Comparison of ENCODE assay signal across 9 mouse cellular contexts in genomic region chr4:32909241-32909979, GRCm38 (mm10). TPM values are rescaled to one million over a fixed set of nuclear protein-coding genes. Genes with fewer than 3 reads are reported as not detected.
DNase-seq lines count a peak whose midpoint lies in the region; ATAC-seq and TF ChIP-seq lines count a peak whose summit lies in the region.
"Had no signal": no experiment of that assay in that cellular context is flagged by ENCODE, and none has a peak within 500 bp of the region (broad histone marks: within the 10 kb centered on the region; RNA-seq: fewer than 3 reads in every experiment).

No protein-coding gene starts in this region.

- WGBS in cerebellum, adult 2 months, result 94% methylated on average over 3 of the region's 3 CpGs

- H3K4me3 ChIP-seq in cerebellum, adult 2 months (replicated peaks; ENCODE audit: insufficient read depth, low read depth, low read length), result no peak overlapping the region

- no peak for DNase-seq in frontal cortex, postnatal 10 days (ENCODE audit: low spot score in 2 of 2)
- DNase-seq in CD4-positive, CD25-positive, alpha-beta regulatory T cell, adult 2 months (ENCODE audit: low read depth, low spot score), result peak; percentile 55
- DNase-seq in spleen, postnatal 36 days (ENCODE audit: low spot score in 2 of 2), result peak; percentile 47 to 64
- DNase-seq in cerebellum, adult 2 months, result no peak
- no peak for DNase-seq in retina, postnatal 1 day
- DNase-seq in heart, adult 8-10 months (ENCODE audit: low spot score), result no peak
- DNase-seq: kidney, adult 8-10 months had no signal

- no peaks in the 10 kb centered on the region for H3K4me1 ChIP-seq in cerebellum, adult 2 months (ENCODE audit: control insufficient read depth, insufficient read depth, low read length)

- no peaks in the 10 kb centered on the region for H3K27me3 ChIP-seq in cerebellum, adult 2 months (ENCODE audit: control insufficient read depth, insufficient read depth, low read length)

- TF ChIP-seq CTCF in cerebellum, adult 2 months (IDR thresholded peaks at IDR 0.05; ENCODE audit: borderline replicate concordance, insufficient read depth, low read depth, low read length), result no peak

- TF ChIP-seq POLR2A in cerebellum, adult 2 months (IDR thresholded peaks at IDR 0.05; ENCODE audit: borderline replicate concordance, insufficient read depth, low read length), result no peak

- 0 out of 2 replicates have a peak, but pooled peaks have one; percentile 36 for ATAC-seq in frontal cortex, adult (ENCODE audit: low TSS enrichment)
- peak; percentile 72 for ATAC-seq in inflammation-experienced regulatory T-cells, adult 6 months

- H3K27ac ChIP-seq in cerebellum, adult 2 months (ENCODE audit: insufficient read depth, low read length), result no peak overlapping the region

RNA-seq across cellular contexts. Expression of gene Ankrd6, which starts 41.2 kb away (rescaled TPM):
- polyA plus RNA-seq in inflammation-experienced regulatory T-cells, adult 6 months (2017; shearing (Covaris generic)), result 1 to 10 TPM; 1.2 to 2.9 (median 2.7) TPM
- 7.7 and 9.4 TPM in 2 replicates for polyA plus RNA-seq in cerebellum, adult 2 months (2012; rRNA removed)
- total RNA-seq in heart, adult 8-10 months (2022), result 1 to 10 TPM; 4.0 to 6.2 (median 5.1) TPM

Comparison
In these comparisons a context has a peak if more than half of its experiments do, and no peak if none do; other contexts are left out.
1. DNase-seq: peak in CD4-positive, CD25-positive, alpha-beta regulatory T cell, adult 2 months (single experiment) and spleen, postnatal 36 days (2 of 2); none in frontal cortex, postnatal 10 days (0 of 2), cerebellum, adult 2 months (0 of 2), retina, postnatal 1 day (single experiment) and heart, adult 8-10 months (single experiment).